Mouse (Mus musculus) CH12.LX (cell line): Measurements from ENCODE around the gene Gosr1. TPM values are rescaled to one million over a fixed set of nuclear protein-coding genes. Genes with fewer than 3 reads are reported as not detected.

Experiments used
- DNase-seq: peaks from one replicate; pipeline ENCODE4 v3.0.0-alpha.2; 2013; ENCODE audit errors: extremely low read depth
- H3K27ac ChIP-seq: 2 replicates; pipeline ENCODE4 v1.5.1; 2012; ENCODE audit warnings: low read depth, mild to moderate bottlenecking, control low read depth, moderate library complexity; ENCODE audit not compliant: insufficient read depth
- H3K27me3 ChIP-seq: replicated peaks from 2 replicates; pipeline ENCODE3; 2012; ENCODE audit warnings: inconsistent platforms
- H3K36me3 ChIP-seq, 2 experiments: replicated peaks in 1 of 2; 2 replicates each; pipeline versions ENCODE3 to v1.6.1; 2012; ENCODE audit warnings: inconsistent platforms in 1 of 2, low read length in 1 of 2, mild to moderate bottlenecking in 1 of 2, mixed read lengths in 1 of 2, moderate library complexity in 1 of 2; ENCODE audit not compliant: control insufficient read depth in 1 of 2, insufficient read depth in 1 of 2
- H3K4me1 ChIP-seq, 2 experiments: 2 replicates each; pipeline ENCODE4 v1.6.1; 2012; ENCODE audit warnings: inconsistent platforms in 1 of 2, moderate library complexity in 1 of 2; ENCODE audit not compliant: insufficient read depth in 2 of 2, control insufficient read depth in 1 of 2
- H3K4me2 ChIP-seq: 2 replicates; pipeline ENCODE4 v1.6.1; 2012; ENCODE audit warnings: low read depth, mild to moderate bottlenecking, control low read depth; ENCODE audit not compliant: poor library complexity, insufficient read depth, severe bottlenecking
- H3K4me3 ChIP-seq, 3 experiments: fragments of 150-350 bp in 1 of 3; sonication (generic) in 1 of 3; replicated peaks in 1 of 3; 2 replicates each; pipeline versions ENCODE3 to v1.5.1; 2011 to 2012; ENCODE audit warnings: low read depth in 2 of 3, low read length in 2 of 3, mild to moderate bottlenecking in 2 of 3, moderate library complexity in 2 of 3, control low read depth in 1 of 3, improper control_type of control experiment in 1 of 3, inconsistent platforms in 1 of 3, mixed read lengths in 1 of 3; ENCODE audit not compliant: poor library complexity in 1 of 3
- H3K79me2 ChIP-seq: replicated peaks from 2 replicates; pipeline ENCODE4 v1.6.1; 2012; ENCODE audit warnings: mild to moderate bottlenecking, moderate library complexity; ENCODE audit not compliant: control insufficient read depth, poor library complexity, insufficient read depth, severe bottlenecking; ENCODE audit errors: extremely low read depth
- H3K9ac ChIP-seq: 2 replicates; pipeline ENCODE4 v1.6.1; 2012; ENCODE audit warnings: low read depth, mild to moderate bottlenecking, control low read depth, moderate library complexity; ENCODE audit not compliant: insufficient read depth
- H3K9me3 ChIP-seq: replicated peaks from 2 replicates; pipeline ENCODE3; 2012; ENCODE audit warnings: low read length, inconsistent platforms, mixed read lengths
- BHLHE40 ChIP-seq: IDR thresholded peaks from 2 replicates; pipeline ENCODE4 v1.6.1; 2011; ENCODE audit warnings: mild to moderate bottlenecking, low read depth, low read length, improper control_type of control experiment
- E2F4 ChIP-seq: IDR thresholded peaks from 2 replicates; pipeline ENCODE4 v1.6.1; 2011; ENCODE audit warnings: low read depth, low read length, improper control_type of control experiment; ENCODE audit not compliant: insufficient replicate concordance
- EP300 ChIP-seq: IDR thresholded peaks from 2 replicates; pipeline ENCODE4 v1.6.1; 2011; ENCODE audit warnings: low read length, improper control_type of control experiment
- ETS1 ChIP-seq: conservative IDR thresholded peaks from 2 replicates; pipeline ENCODE4 v1.6.1; 2012; ENCODE audit warnings: low read depth, mild to moderate bottlenecking, inconsistent platforms, low read length, improper control_type of control experiment, moderate library complexity
- HCFC1 ChIP-seq: IDR thresholded peaks from 2 replicates; pipeline ENCODE4 v1.6.1; 2012; ENCODE audit warnings: low read depth, mild to moderate bottlenecking, inconsistent platforms, low read length, improper control_type of control experiment
- IRF4 ChIP-seq: IDR thresholded peaks from 2 replicates; pipeline ENCODE4 v1.6.1; 2014; ENCODE audit warnings: low read depth, mild to moderate bottlenecking, inconsistent platforms, low read length, improper control_type of control experiment
- JUN ChIP-seq: IDR thresholded peaks from 2 replicates; pipeline ENCODE4 v1.6.1; 2011; ENCODE audit warnings: low read depth, mild to moderate bottlenecking, low read length, improper control_type of control experiment, moderate library complexity; ENCODE audit not compliant: insufficient read depth
- JUND ChIP-seq: conservative IDR thresholded peaks from 2 replicates; pipeline ENCODE4 v1.6.1; 2011; ENCODE audit warnings: low read depth, low read length, improper control_type of control experiment
- KAT2A ChIP-seq: IDR thresholded peaks from 2 replicates; pipeline ENCODE4 v1.6.1; 2012; ENCODE audit warnings: low read length, improper control_type of control experiment, inconsistent platforms; ENCODE audit not compliant: insufficient replicate concordance
- MAFK ChIP-seq: IDR thresholded peaks from 2 replicates; pipeline ENCODE4 v1.6.1; 2011; ENCODE audit warnings: low read length, improper control_type of control experiment; ENCODE audit not compliant: insufficient replicate concordance
- MAZ ChIP-seq: IDR thresholded peaks from 2 replicates; pipeline ENCODE4 v1.6.1; 2012; ENCODE audit warnings: low read depth, mild to moderate bottlenecking, inconsistent platforms, low read length, improper control_type of control experiment, moderate library complexity
- MEF2A ChIP-seq: IDR thresholded peaks from 2 replicates; pipeline ENCODE4 v1.6.1; 2014; ENCODE audit warnings: low read depth, mild to moderate bottlenecking, inconsistent platforms, low read length, improper control_type of control experiment, borderline replicate concordance
- MXI1 ChIP-seq: IDR thresholded peaks from 2 replicates; pipeline ENCODE4 v1.6.1; 2011; ENCODE audit warnings: mild to moderate bottlenecking, low read depth, low read length, improper control_type of control experiment
- NELFE ChIP-seq: IDR thresholded peaks from 2 replicates; pipeline ENCODE4 v1.6.1; 2011; ENCODE audit warnings: low read depth, low read length, improper control_type of control experiment
- RAD21 ChIP-seq: IDR thresholded peaks from 2 replicates; pipeline ENCODE4 v1.6.1; 2011; ENCODE audit warnings: low read depth, mild to moderate bottlenecking, low read length, improper control_type of control experiment, moderate library complexity
- TBP ChIP-seq: conservative IDR thresholded peaks from 2 replicates; pipeline ENCODE4 v1.6.1; 2011; ENCODE audit warnings: low read depth, low read length, improper control_type of control experiment
- ZC3H11A ChIP-seq: IDR thresholded peaks from 2 replicates; pipeline ENCODE4 v1.6.1; 2012; ENCODE audit warnings: low read depth, mild to moderate bottlenecking, inconsistent platforms, low read length, improper control_type of control experiment
- dilution Hi-C: fragments of 300-500 bp; cut with MboI; formaldehyde crosslinking; loops from 2 replicates; pipeline ENCODE4 v1.14.3; 2020; ENCODE audit warnings: low sequenced_read_pairs; ENCODE audit not compliant: extremely low pct_unique_long_range_greater_than_20kb, extremely low pct_ligation_motif_present
- in situ Hi-C: fragments of 300-500 bp; cut with MboI; formaldehyde crosslinking; loops from 3 replicates; pipeline ENCODE4 v1.14.3; 2019; ENCODE audit warnings: low sequenced_read_pairs, low pct_ligation_motif_present, low pct_unique_long_range_greater_than_20kb, mixed read lengths
- polyA plus RNA-seq: library from polyadenylated mRNA; unstranded; fragments of >175 nt; gene quantifications from 2 replicates; pipeline ENCODE4 v1.2.1, GENCODE M21; 2012; ENCODE audit warnings: low read depth; ENCODE audit not compliant: insufficient read length
- total RNA-seq, 2 experiments: library from RNA; depleted of rRNA; stranded (reverse); fragments of 300-350 nt in 1 of 2; fragments of >200 nt in 1 of 2; gene quantifications; 2 replicates each; pipeline ENCODE4 v1.2.3; 2012 to 2014

The Gosr1 gene
- total and polyA plus RNA-seq, 3 experiments, result 21.2 to 46.6 (median 40.2) TPM

- H3K79me2 ChIP-seq, result no peaks in the 10 kb centered on the region
- in situ Hi-C loops, result no loop called here
- no peaks in the 10 kb centered on the region for H3K27me3 ChIP-seq
- peaks cover 0 to 5% of the 10 kb centered on the region in 2 experiments; a peak in 1 of 4 replicates for H3K4me1 ChIP-seq
- dilution Hi-C loops, result no loop called here
- H3K4me2 ChIP-seq, result no peak overlapping the region
- H3K9me3 ChIP-seq, result no peaks in the 10 kb centered on the region
- H3K9ac ChIP-seq, result no peak overlapping the region
- H3K4me3 ChIP-seq, result no peak overlapping the region
- DNase-seq, result no peak
- no peak overlapping the region for H3K27ac ChIP-seq
- peaks cover 0 to 18% of the 10 kb centered on the region in 2 experiments for H3K36me3 ChIP-seq
- TF ChIP-seq MAZ (no peak), HCFC1 (no peak), E2F4 (no peak), TBP (no peak), MAFK (no peak), RAD21 (no peak), BHLHE40 (no peak), MEF2A (no peak), NELFE (no peak), JUN (no peak), JUND (no peak), ETS1 (no peak)
Observed at GRCm38 (mm10) chr11:76775533-76775932, 12.2 kb upstream of the Gosr1 start.

- TF ChIP-seq E2F4 (no peak), ZC3H11A (no peak), RAD21 (no peak), EP300 (no peak), HCFC1 (no peak), BHLHE40 (no peak), IRF4 (no peak), MXI1 (no peak), KAT2A (no peak), ETS1 (no peak)
- in situ Hi-C loops (no loop called here), dilution Hi-C loops (no loop called here)
- H3K4me3 ChIP-seq, result no peak overlapping the region
- H3K9ac ChIP-seq, result no peak overlapping the region
- no peak overlapping the region for H3K4me2 ChIP-seq
- H3K27me3 ChIP-seq, result no peaks in the 10 kb centered on the region
- H3K4me1 ChIP-seq, result peaks cover 0 to 5% of the 10 kb centered on the region in 2 experiments; a peak in 1 of 4 replicates
- H3K79me2 ChIP-seq, result no peaks in the 10 kb centered on the region
- no peak overlapping the region for H3K27ac ChIP-seq
- no peak for DNase-seq
- H3K36me3 ChIP-seq, result peaks cover 0 to 3% of the 10 kb centered on the region in 2 experiments
- no peaks in the 10 kb centered on the region for H3K9me3 ChIP-seq
Observed at GRCm38 (mm10) chr11:76773811-76774210, 10.4 kb upstream of the Gosr1 start.
